Mouse (Mus musculus) neural tube, embryonic 11.5 days (tissue): ENCODE data around the gene Gm28729. TPM values are rescaled to one million over a fixed set of nuclear protein-coding genes. Genes with fewer than 3 reads are reported as not detected.
A peak's percentile ranks its signal among the peaks of the same experiment; 100 is the strongest.

Experiments used
- ATAC-seq: fragments of 200-750 bp; cut with Nextera tagmentation; 2 replicates; pipeline ENCODE4 v1.8.0; 2017; ENCODE audit warnings: moderate number of reproducible peaks, mild to moderate bottlenecking, moderate TSS enrichment, moderate library complexity; ENCODE audit not compliant: insufficient read depth, low FRiP score, low TSS enrichment
- DNase-seq: peaks from one replicate; pipeline ENCODE4 v3.0.0-alpha.2; 2015; ENCODE audit warnings: low spot score
- H3K27ac ChIP-seq: fragments of 300-500 bp; sonication (generic); 2 replicates; pipeline ENCODE4 v1.5.1; 2014; ENCODE audit warnings: low read depth, mild to moderate bottlenecking, low read length
- H3K27me3 ChIP-seq: fragments of 300-500 bp; sonication (generic); 2 replicates; pipeline ENCODE4 v1.6.1; 2014; ENCODE audit warnings: mild to moderate bottlenecking, low read length, mixed read lengths; ENCODE audit not compliant: control insufficient read depth, insufficient read depth
- H3K36me3 ChIP-seq: fragments of 300-500 bp; sonication (generic); 2 replicates; pipeline ENCODE4 v1.6.1; 2014; ENCODE audit warnings: mild to moderate bottlenecking, low read length, moderate library complexity, mixed read lengths; ENCODE audit not compliant: control insufficient read depth, insufficient read depth
- H3K4me1 ChIP-seq: fragments of 300-500 bp; sonication (generic); 2 replicates; pipeline ENCODE4 v1.6.1; 2014; ENCODE audit warnings: low read length, mixed read lengths; ENCODE audit not compliant: control insufficient read depth, insufficient read depth
- H3K4me2 ChIP-seq: fragments of 300-500 bp; sonication (generic); 2 replicates; pipeline ENCODE4 v1.6.1; 2014; ENCODE audit warnings: low read depth, mild to moderate bottlenecking, moderate library complexity
- H3K4me3 ChIP-seq: fragments of 300-500 bp; sonication (generic); 2 replicates; pipeline ENCODE4 v1.5.1; 2014; ENCODE audit warnings: low read depth, low read length
- H3K9ac ChIP-seq: fragments of 300-500 bp; sonication (generic); 2 replicates; pipeline ENCODE4 v1.6.1; 2014; ENCODE audit warnings: mild to moderate bottlenecking, low read length
- H3K9me3 ChIP-seq: fragments of 300-500 bp; sonication (generic); 2 replicates; pipeline ENCODE4 v1.6.1; 2016; ENCODE audit warnings: low read length; ENCODE audit not compliant: control insufficient read depth
- WGBS: fragments of 180-500 bp; shearing (Covaris S2); extraction: QIAGEN DNeasy Blood & Tissue Kit; methylation state at CpG from one replicate; pipeline ENCODE4 v1.1.7; 2014; 5-methylcytosine and 5-hydroxymethylcytosine counted together
- polyA plus RNA-seq: library from polyadenylated mRNA; unstranded; fragments of >200 nt; fragmentation: Nextera tagmentation; extraction: Ambion mirVana; gene quantifications from 2 replicates; pipeline ENCODE4 v1.2.1, GENCODE M21; 2014

Gene Gm28729
- polyA plus RNA-seq, 1 experiment from 2014 or later, result not detected

GRCm38 (mm10) chr9:96442081-96442480 lies 83.0 kb downstream of the Gm28729 start:
- no peak overlapping the region; the same call in 1 of the 2 replicates for H3K4me2 ChIP-seq
- 25% methylated on average over 10 of the region's 10 CpGs for WGBS
- no peak overlapping the region for H3K27ac ChIP-seq
- no peak overlapping the region for H3K9ac ChIP-seq
- no peak overlapping the region for H3K4me3 ChIP-seq
- peaks cover 4% of the 10 kb centered on the region; the same call in 1 of the 2 replicates for H3K4me1 ChIP-seq
- H3K36me3 ChIP-seq, result no peaks in the 10 kb centered on the region
- H3K9me3 ChIP-seq, result no peaks in the 10 kb centered on the region
- no peak for ATAC-seq
- H3K27me3 ChIP-seq, result no peaks in the 10 kb centered on the region
- DNase-seq, result no peak

- Histone ChIP-seq H3K4me1 (peaks cover 8% of the 10 kb centered on the region; the same call in 1 of the 2 replicates), H3K27me3 (no peaks in the 10 kb centered on the region), H3K4me3 (peak overlapping the region; percentile 32), H3K9ac (peak overlapping the region; percentile 64), H3K4me2 (peak overlapping the region; percentile 74), H3K27ac (0 out of 2 replicates have a peak overlapping the region, but pooled peaks have one; percentile 0), H3K36me3 (no peaks in the 10 kb centered on the region), H3K9me3 (no peaks in the 10 kb centered on the region)
- peak; percentile 52; the same call in 1 of the 2 replicates for ATAC-seq
- 4% methylated on average over 8 of the region's 8 CpGs for WGBS
- no peak for DNase-seq
Measured at GRCm38 (mm10) chr9:96438334-96438871, 86.7 kb downstream of the Gm28729 start.

GRCm38 (mm10) chr9:96437805-96438333 lies 87.2 kb downstream of the Gm28729 start:
- no peaks in the 10 kb centered on the region for H3K9me3 ChIP-seq
- under 1% methylated on average over 25 of the region's 25 CpGs for whole genome bisulfite sequencing
- DNase-seq (peak; percentile 74), ATAC-seq (peak; percentile 48)
- H3K27me3 ChIP-seq, result no peaks in the 10 kb centered on the region
- H3K36me3 ChIP-seq, result no peaks in the 10 kb centered on the region
- H3K4me3 ChIP-seq, result peak overlapping the region; percentile 32
- peak overlapping the region; percentile 64 for H3K9ac ChIP-seq
- H3K27ac ChIP-seq, result 0 out of 2 replicates have a peak overlapping the region, but pooled peaks have one; percentile 0
- peaks cover 8% of the 10 kb centered on the region; the same call in 1 of the 2 replicates for H3K4me1 ChIP-seq
- H3K4me2 ChIP-seq, result peak overlapping the region; percentile 74

GRCm38 (mm10) chr9:96436901-96437804 lies 87.9 kb downstream of the Gm28729 start:
- peaks cover 8% of the 10 kb centered on the region; the same call in 1 of the 2 replicates for H3K4me1 ChIP-seq
- H3K4me2 ChIP-seq, result peak overlapping the region; percentile 74
- H3K4me3 ChIP-seq, result peak overlapping the region; percentile 32
- no peaks in the 10 kb centered on the region for H3K27me3 ChIP-seq
- H3K9me3 ChIP-seq, result no peaks in the 10 kb centered on the region
- WGBS, result 13% methylated on average over 28 of the region's 28 CpGs
- H3K9ac ChIP-seq, result peak overlapping the region; percentile 64
- ATAC-seq, result peak; percentile 26; the same call in 1 of the 2 replicates
- peak; percentile 19 for DNase-seq
- no peaks in the 10 kb centered on the region for H3K36me3 ChIP-seq
- no peak overlapping the region for H3K27ac ChIP-seq

Other genes starting within 250 kb of the Gm28729 start
- gene Atp1b3, start 160.8 kb downstream of the Gm28729 start, polyA plus RNA-seq, result 165 and 170 TPM in 2 replicates
- gene Rnf7, start 46.6 kb downstream of the Gm28729 start, polyA plus RNA-seq, result 265 and 278 TPM in 2 replicates
- 15.7 and 16.7 TPM in 2 replicates for gene Rasa2, start 106.4 kb upstream of the Gm28729 start, polyA plus RNA-seq
- gene Zbtb38, start 227.6 kb upstream of the Gm28729 start, polyA plus RNA-seq, result 12.6 and 13.1 TPM in 2 replicates